Mouse (Mus musculus): Measurements from ENCODE around the gene Bdp1. TPM values are rescaled to one million over a fixed set of nuclear protein-coding genes. Genes with fewer than 3 reads are reported as not detected.

Gene Bdp1
- total RNA-seq, 2 experiments from 2014 or later, result 36.3 to 38.6 TPM

- no peak overlapping the region for H3K4me3 ChIP-seq
- no peak overlapping the region for H3K27ac ChIP-seq
- DNase-seq (ENCODE audit: low spot score in 2 of 2), result peak in 1 of 2 experiments; percentile 24
- no peak for TF ChIP-seq CTCF (conservative IDR thresholded peaks at IDR 0.05)
These were observed 124.5 kb downstream of the Bdp1 start for GRCm38 (mm10) chr13:99979406-99979805.

- DNase-seq (ENCODE audit: low spot score in 2 of 2), result no peak
- no peak overlapping the region for H3K4me3 ChIP-seq
- H3K27ac ChIP-seq, result no peak overlapping the region
- no peak for TF ChIP-seq CTCF (conservative IDR thresholded peaks at IDR 0.05)
These were observed 133.8 kb downstream of the Bdp1 start for GRCm38 (mm10) chr13:99970089-99970488.

Other genes starting within 250 kb of the Bdp1 start
- gene Cartpt, start 203.0 kb downstream of the Bdp1 start, total RNA-seq (2021), result 1 to 10 TPM; 2.0 to 3.5 TPM
- 10 to 100 TPM; 29.0 to 30.7 TPM for gene Mccc2, start 88.4 kb downstream of the Bdp1 start, total RNA-seq (2021)
- 10 to 100 TPM; 11.4 to 16.7 TPM for gene Serf1, start 3.9 kb upstream of the Bdp1 start, total RNA-seq (2021)
- gene Smn1, start 20.8 kb upstream of the Bdp1 start, total RNA-seq (2021), result 10 to 100 TPM; 40.3 to 41.2 TPM
- gene Naip2, start 98.0 kb upstream of the Bdp1 start, total RNA-seq (2021), result under 1 TPM; 0.34 to 0.51 TPM
- under 1 TPM; 0.37 to 0.41 TPM for gene Naip5, start 142.3 kb upstream of the Bdp1 start, total RNA-seq (2021)
- under 1 TPM; 0.22 to 0.23 TPM for gene Naip6, start 213.6 kb upstream of the Bdp1 start, total RNA-seq (2021)